Mouse (Mus musculus): Measurements from ENCODE around the gene Ints4.

DNA sequence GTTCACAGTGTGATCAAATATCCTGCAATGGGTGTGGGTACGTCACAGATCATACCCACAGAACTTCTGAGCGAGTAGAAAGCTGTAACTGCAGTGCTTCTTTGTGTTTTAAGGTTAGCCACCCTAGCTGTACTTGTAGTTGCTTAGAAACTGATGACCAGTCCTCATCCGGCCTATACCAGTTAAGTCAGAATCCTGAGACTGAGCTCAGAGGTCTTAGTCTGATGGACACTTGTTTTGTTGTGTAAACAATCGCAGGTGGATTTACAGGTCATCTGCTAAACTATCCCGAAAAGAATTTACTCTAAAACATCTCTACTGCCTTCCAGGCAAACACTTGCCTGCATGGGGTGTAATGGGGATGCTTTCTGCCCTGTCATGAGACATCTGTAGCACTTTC, 55.8 kb downstream of the Ints4 start:
- TF ChIP-seq CTCF (IDR thresholded peaks at IDR 0.05; ENCODE audit: low read depth, low read length) (no peak), POLR2A (IDR thresholded peaks at IDR 0.05; ENCODE audit: borderline replicate concordance, low read depth, low read length) (no peak)

All from bone marrow macrophage, adult 2 months (primary cell).